Mouse (Mus musculus) retina, adult 2 months (tissue): ENCODE results near the gene Susd2.

ENCODE experiments used
- DNase-seq: peaks from one replicate; pipeline ENCODE4 v3.0.0-alpha.2; 2012; ENCODE audit warnings: low read depth, low spot score

Gene Susd2

GRCm38 (mm10) chr10:75643741-75644343 lies at the start of gene Susd2:
TSS of gene Susd2 (minus strand) at chr10:75644008.
- no peak for DNase-seq

DNA sequence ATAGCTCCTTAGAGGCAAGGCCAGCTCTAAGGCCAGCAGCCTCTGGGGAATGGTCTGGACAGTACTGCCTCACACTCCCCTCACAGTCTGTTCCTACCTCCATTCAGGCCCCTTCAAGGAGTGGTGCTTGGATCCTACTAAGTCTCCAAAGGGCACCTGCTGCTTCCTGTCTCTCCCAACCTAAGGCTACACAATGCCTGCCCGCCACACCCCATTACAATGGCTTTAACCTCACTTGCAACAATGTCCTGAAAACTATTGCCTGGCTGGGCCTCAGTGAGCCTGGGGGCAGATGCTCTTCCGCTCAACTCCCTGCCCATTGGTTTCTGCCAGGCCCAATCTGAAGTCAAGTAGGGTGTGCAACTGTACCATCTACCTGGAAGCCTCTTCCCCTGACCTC lies 44.8 kb upstream of the Susd2 start:
- DNase-seq: no peak

GRCm38 (mm10) chr10:75686724-75687123 lies 42.9 kb upstream of the Susd2 start:
- DNase-seq: no peak

DNA sequence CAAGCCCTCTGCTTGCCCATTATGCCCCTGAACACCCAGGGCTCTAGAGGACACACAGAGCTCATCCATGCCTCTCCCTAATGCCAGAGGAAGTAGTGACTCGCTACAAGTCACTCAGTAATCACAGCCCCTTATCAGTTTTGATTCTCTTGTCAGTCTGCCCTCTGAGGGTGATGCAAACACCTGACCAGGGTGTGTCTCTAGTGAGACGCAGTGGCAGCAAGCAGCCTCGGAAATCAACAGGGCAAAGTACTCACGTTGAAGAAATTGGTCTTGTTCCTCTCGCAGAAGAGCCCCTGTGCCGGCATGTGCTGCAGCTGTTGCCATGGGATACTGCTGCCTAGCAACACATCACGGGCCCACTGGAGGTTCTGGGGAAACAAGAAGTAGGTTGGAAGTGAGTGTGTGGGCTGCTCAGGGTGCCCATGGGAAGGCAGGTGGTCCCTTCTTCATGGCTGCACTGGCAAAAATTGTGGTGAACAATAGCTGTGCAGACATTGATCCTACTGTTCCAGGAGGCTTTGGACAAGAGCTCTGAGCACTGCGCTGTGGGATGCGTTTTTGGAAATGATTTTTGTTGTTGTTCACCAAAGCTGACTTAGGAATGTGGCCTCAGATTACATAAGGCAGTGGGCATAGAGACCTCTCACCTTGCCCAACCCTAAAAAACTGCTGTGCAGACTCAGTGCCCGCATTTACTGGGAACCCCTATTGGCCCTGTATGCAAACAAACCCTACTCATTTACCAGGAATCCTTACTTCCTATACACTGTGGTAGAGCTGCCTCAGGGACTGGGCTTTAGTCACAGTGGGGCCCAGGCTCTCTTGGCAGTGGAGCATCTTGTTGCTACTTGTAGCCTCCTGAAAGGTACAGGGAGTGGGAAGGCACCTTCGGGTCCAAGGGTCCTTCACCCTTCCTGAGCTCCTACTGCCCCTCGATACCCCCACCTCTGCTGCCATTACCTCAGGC lies 40.5 kb upstream of the Susd2 start:
- DNase-seq: no peak

DNA sequence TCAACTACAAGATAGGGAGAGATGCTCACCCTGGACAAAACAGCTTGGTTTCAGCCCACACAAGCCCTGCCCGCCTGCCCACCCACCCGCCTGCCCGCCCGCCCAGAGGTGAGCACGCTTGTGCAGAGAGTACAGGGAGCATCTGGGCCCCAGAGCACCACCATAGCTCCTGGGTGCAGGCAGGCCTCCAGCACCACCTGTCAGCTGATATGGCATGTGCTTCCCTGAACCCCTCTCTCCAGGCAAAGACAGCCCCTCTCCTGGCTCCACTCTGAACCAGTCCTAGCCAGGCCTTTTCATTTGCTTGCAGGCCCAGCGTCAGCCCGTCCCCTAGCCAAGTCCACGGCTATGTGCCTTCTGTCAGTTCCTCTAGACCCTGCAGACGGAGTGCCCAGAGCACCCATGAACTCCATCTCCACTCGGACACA lies 36.8 kb upstream of the Susd2 start:
- no peak for DNase-seq

DNA sequence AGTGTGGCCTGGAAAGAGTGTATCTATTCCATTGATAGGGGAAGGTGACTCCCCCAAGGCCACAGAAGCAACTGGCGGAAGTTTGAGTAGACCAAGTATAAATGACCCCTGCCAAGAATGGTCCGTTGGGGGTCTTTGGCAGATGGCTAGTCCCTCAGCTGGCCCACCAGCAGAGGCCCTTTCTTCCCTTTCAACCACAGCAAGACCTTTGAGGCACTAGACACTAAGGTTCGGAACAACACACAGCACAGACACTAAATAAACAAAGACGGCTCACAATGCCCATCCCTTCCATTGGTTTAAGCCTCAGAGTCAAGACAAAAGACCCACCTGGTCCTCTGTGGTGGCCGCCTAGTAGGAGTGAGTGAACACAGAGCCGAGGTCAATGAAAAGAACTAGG lies 35.4 kb upstream of the Susd2 start:
- no peak for DNase-seq

- DNase-seq: no peak
Observed at GRCm38 (mm10) chr10:75677989-75678388, 34.2 kb upstream of the Susd2 start.

DNA sequence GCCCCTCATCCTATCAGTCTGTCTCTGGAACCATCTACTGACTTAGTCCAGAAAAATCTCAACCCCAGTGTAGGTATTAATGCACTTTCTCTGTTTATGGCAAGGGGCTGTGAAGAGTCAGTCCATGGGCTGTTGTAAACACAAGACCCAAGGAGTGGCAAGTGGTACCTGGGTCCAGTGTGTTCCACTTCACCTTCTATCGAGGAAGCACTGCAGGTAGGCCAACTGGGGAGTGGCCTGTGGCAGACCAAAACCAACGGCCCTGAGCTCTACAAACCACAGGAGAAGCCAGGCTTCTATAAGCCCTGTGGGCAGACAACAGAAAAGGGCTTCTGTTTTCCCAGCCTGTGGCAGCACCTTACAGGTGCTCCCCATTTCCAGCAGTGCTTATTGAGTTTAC lies 33.8 kb upstream of the Susd2 start:
- no peak for DNase-seq

GRCm38 (mm10) chr10:75676819-75677565 lies 33.2 kb upstream of the Susd2 start:
- no peak for DNase-seq

DNA sequence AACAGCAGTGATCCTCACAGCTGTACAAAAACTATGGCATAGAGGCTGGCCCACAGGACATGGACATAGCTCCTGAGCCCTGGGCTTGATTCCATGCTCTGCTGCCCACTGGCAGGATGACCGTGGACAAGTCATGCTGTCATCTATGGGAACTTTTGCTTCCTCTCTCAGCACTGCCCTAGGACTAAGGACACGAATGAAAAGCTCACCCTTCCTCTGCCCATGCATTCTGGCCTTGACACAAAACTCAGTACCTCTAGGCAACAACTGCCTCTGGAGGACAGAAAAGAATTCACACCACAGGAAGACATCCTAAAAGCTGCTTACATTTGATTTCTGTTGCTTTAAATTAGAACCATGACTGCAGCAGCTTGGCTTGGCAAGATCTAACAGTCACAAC lies 32.5 kb upstream of the Susd2 start:
- no peak for DNase-seq

- no peak for DNase-seq
Observed at GRCm38 (mm10) chr10:75675594-75675993, 31.8 kb upstream of the Susd2 start.

DNA sequence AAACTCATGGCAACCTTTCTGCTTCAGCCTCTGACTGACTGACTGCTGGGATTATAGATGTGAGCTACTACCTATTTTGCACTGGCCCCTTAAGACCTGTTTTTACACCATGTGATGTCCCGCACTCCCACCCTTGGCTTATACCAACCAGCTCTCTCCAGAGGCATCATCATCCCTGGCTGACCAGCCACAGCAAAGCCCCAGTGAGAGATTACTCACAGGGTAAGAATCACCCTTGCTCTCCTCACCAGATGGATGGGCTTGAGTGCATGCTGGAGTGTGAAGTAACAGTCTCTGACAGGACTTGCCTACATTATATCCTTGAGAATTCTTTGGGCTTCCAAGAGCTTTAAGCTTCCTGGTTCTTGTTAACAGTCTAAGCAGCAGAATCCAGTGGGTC lies 26.1 kb upstream of the Susd2 start:
- DNase-seq: no peak

GRCm38 (mm10) chr10:75667911-75668270 lies 24.1 kb upstream of the Susd2 start:
- DNase-seq: no peak

DNA sequence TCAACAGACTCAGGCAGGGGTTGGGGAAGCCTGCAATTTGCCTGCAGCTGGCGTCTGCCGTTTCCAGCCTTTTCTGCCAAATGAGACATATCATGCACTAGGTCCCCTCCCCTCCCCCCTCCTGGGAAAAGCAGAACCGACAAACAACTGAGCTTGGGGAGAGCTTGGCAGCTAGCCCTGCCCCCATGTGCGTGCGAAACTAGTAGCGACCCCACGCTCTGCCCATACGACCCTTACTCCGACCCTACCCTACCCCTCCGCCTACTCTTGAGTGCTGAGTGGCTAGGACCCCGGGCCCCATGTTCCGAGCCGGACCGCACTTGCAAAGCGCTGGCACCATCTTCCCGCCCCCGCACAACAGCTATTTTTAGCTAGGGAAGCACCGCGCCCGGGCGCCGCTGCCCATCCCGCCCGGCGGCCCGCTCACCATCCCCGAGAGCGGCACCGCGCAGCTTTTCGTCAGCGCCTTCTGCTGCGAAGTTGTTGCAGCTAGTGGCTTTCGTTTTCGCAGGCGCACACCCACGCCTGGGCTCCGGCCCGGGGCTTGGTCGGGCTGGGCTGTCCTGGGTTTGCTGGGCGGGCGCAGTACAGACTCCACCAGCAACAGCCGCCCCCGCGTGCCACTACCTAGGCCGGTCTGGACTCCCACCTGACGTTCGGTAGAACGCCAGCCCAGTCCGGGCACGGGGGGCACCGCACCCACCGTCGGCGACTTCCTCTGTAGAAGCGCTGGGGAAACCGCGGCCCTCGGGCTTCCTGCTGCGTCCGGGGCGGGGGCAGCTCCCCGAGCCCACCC lies 23.5 kb upstream of the Susd2 start:
- DNase-seq: no peak

GRCm38 (mm10) chr10:75666451-75667030 lies 22.7 kb upstream of the Susd2 start:
- no peak for DNase-seq

GRCm38 (mm10) chr10:75664673-75665270 lies 21.0 kb upstream of the Susd2 start:
- DNase-seq: no peak

DNA sequence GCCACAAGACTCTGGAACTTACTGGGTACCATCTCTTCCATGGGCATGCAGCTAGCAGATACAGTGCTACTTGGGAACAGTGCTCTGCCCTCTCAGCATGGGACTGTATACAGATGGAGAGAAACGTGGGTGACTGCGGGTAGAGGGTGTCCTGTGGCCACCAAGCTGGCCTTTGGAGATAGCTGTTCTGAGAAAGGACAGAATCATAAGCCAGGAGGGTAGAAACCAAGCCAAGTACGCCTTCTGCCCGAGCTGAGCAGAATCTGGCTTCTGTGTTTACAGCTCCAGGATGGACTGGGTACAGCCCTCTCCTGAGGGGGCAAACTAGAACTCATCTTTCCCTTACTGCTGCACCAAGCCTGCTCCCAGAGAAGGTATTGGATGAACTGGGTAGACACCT lies 18.8 kb upstream of the Susd2 start:
- no peak for DNase-seq

DNA sequence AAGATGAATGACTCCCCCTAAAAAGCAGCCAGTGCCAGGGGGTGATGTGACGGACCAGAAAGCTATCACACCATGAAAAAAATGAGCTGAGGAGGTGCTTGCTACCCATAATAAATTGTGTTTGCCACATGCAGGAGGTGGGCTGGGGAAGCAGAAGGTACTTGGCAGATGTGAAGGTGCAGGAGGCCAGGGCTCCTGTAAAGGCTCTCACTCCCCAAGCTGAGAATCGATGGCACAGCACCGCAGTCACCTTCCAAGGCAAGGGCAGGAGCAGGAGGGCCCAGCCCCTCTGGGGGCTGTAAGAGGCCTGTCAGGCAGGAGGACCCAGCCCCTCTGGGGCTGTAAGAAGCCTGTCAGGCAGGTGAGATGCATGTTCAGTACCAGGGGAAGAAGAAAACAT lies 18.1 kb upstream of the Susd2 start:
- DNase-seq: no peak

- no peak for DNase-seq
Observed at GRCm38 (mm10) chr10:75661381-75661780, 17.6 kb upstream of the Susd2 start.

DNA sequence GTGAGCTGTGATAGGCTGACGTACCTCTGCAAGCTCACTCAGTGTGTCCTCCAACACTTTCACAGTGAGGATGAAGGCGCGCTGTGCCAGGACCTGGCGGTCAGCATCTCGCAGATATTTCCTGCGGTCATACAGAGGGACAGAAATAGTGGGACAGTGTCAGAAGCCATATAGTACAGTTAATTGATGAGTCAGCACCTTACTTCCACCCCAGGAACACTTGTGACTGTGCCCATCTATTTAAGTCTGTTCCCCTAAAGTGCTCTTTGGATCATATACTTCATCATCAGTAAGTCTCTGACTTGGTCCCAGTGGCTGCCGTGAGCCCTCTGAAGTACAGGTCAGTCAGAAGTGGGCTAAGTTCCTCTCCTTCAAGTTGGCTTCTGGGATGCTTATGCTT lies 14.0 kb upstream of the Susd2 start:
- DNase-seq: no peak

GRCm38 (mm10) chr10:75657165-75657564 lies 13.4 kb upstream of the Susd2 start:
- no peak for DNase-seq
